Mouse (Mus musculus) Muller cell, postnatal 12 days (primary cell): ENCODE data around the gene Plcb4.
A peak's percentile ranks its signal among the peaks of the same experiment; 100 is the strongest.

ENCODE experiments used
- DNase-seq: peaks from one replicate; pipeline ENCODE4 v3.0.0-alpha.2; 2015; ENCODE audit errors: inconsistent ontology term

The Plcb4 gene

GRCm38 (mm10) chr2:135854059-135854458 is 195.2 kb downstream of the Plcb4 start:
- no peak for DNase-seq

GRCm38 (mm10) chr2:135855890-135856490 is 197.2 kb downstream of the Plcb4 start:
- peak; percentile 43 for DNase-seq

- DNase-seq, result no peak
These were observed 198.0 kb downstream of the Plcb4 start for GRCm38 (mm10) chr2:135856826-135857225.

- DNase-seq, result peak; percentile 37
These were observed 203.0 kb downstream of the Plcb4 start for GRCm38 (mm10) chr2:135861531-135862488.

- no peak for DNase-seq
These were observed 203.9 kb downstream of the Plcb4 start for GRCm38 (mm10) chr2:135862489-135863390.

GRCm38 (mm10) chr2:135863391-135864076 is 204.7 kb downstream of the Plcb4 start:
- DNase-seq, result peak; percentile 98

- no peak for DNase-seq
These were observed 207.6 kb downstream of the Plcb4 start for GRCm38 (mm10) chr2:135866421-135866820.

GRCm38 (mm10) chr2:135866838-135867237 is 208.0 kb downstream of the Plcb4 start:
- DNase-seq, result no peak

GRCm38 (mm10) chr2:135869637-135870036 is 210.8 kb downstream of the Plcb4 start:
- no peak for DNase-seq

GRCm38 (mm10) chr2:135873146-135873545 is 214.3 kb downstream of the Plcb4 start:
- DNase-seq, result peak; percentile 54

GRCm38 (mm10) chr2:135873761-135874160 is 214.9 kb downstream of the Plcb4 start:
- no peak for DNase-seq

- no peak for DNase-seq
These were observed 216.7 kb downstream of the Plcb4 start for GRCm38 (mm10) chr2:135875549-135875948.

GRCm38 (mm10) chr2:135879356-135879755 is 220.5 kb downstream of the Plcb4 start:
- DNase-seq, result no peak

- no peak for DNase-seq
These were observed 221.5 kb downstream of the Plcb4 start for GRCm38 (mm10) chr2:135880269-135880760.

- DNase-seq, result no peak
These were observed 224.5 kb downstream of the Plcb4 start for GRCm38 (mm10) chr2:135883359-135883758.

GRCm38 (mm10) chr2:135884534-135885180 is 225.8 kb downstream of the Plcb4 start:
- peak; percentile 25 for DNase-seq

GRCm38 (mm10) chr2:135885607-135886006 is 226.8 kb downstream of the Plcb4 start:
- DNase-seq, result no peak

GRCm38 (mm10) chr2:135886081-135886679 is 227.4 kb downstream of the Plcb4 start:
- DNase-seq, result no peak

- DNase-seq, result no peak
These were observed 229.0 kb downstream of the Plcb4 start for GRCm38 (mm10) chr2:135887805-135888204.

- peak; percentile 70 for DNase-seq
These were observed 229.4 kb downstream of the Plcb4 start for GRCm38 (mm10) chr2:135888206-135888605.
